Mouse (Mus musculus): ENCODE data around the gene Lamb2.

- TF ChIP-seq CTCF (IDR thresholded peaks at IDR 0.05; ENCODE audit: low read depth) (no peak), EP300 (optimal IDR thresholded peaks at IDR 0.05) (no peak)
These were observed 17.9 kb upstream of the Lamb2 start for GRCm38 (mm10) chr9:108461675-108462074.

Measured in stomach, postnatal 0 days (tissue).